Mouse (Mus musculus) midbrain, embryonic 15.5 days (tissue): ENCODE data around the gene Eps8. TPM values are rescaled to one million over a fixed set of nuclear protein-coding genes. Genes with fewer than 3 reads are reported as not detected.
A peak's percentile ranks its signal among the peaks of the same experiment; 100 is the strongest.

ENCODE experiments used
- ATAC-seq: fragments of 200-750 bp; cut with Nextera tagmentation; replicated peaks from 2 replicates; pipeline ENCODE4 v1.8.0; 2017; ENCODE audit warnings: moderate TSS enrichment
- H3K27ac ChIP-seq: fragments of 300-500 bp; sonication (generic); 2 replicates; pipeline ENCODE4 v1.5.1; 2015; ENCODE audit warnings: mild to moderate bottlenecking, inconsistent platforms
- H3K27me3 ChIP-seq: fragments of 300-500 bp; sonication (generic); replicated peaks from 2 replicates; pipeline ENCODE4 v1.6.1; 2015; ENCODE audit warnings: inconsistent platforms
- H3K36me3 ChIP-seq: fragments of 300-500 bp; sonication (generic); replicated peaks from 2 replicates; pipeline ENCODE4 v1.6.1; 2015; ENCODE audit warnings: inconsistent platforms
- H3K4me1 ChIP-seq: fragments of 300-500 bp; sonication (generic); 2 replicates; pipeline ENCODE4 v1.6.1; 2015; ENCODE audit warnings: inconsistent platforms
- H3K4me2 ChIP-seq: fragments of 300-500 bp; sonication (generic); 2 replicates; pipeline ENCODE4 v1.6.1; 2015; ENCODE audit warnings: inconsistent platforms, mild to moderate bottlenecking, moderate library complexity
- H3K4me3 ChIP-seq: fragments of 300-500 bp; sonication (generic); 2 replicates; pipeline ENCODE4 v1.5.1; 2015; ENCODE audit warnings: mild to moderate bottlenecking, inconsistent platforms
- H3K9ac ChIP-seq: fragments of 300-500 bp; sonication (generic); 2 replicates; pipeline ENCODE4 v1.6.1; 2015; ENCODE audit warnings: mild to moderate bottlenecking, inconsistent platforms
- H3K9me3 ChIP-seq: fragments of 300-500 bp; sonication (generic); 2 replicates; pipeline ENCODE4 v1.6.1; 2016; ENCODE audit warnings: inconsistent platforms
- WGBS: fragments of 180-500 bp; shearing (Covaris S2); methylation state at CpG from one replicate; pipeline ENCODE4 v1.1.7; 2015; ENCODE audit warnings: mixed read lengths; 5-methylcytosine and 5-hydroxymethylcytosine counted together
- polyA plus RNA-seq: library from polyadenylated mRNA; unstranded; fragments of >200 nt; fragmentation: Nextera tagmentation; extraction: Ambion mirVana; gene quantifications from 2 replicates; pipeline ENCODE4 v1.2.1, GENCODE M21; 2015

Eps8 gene
- polyA plus RNA-seq, 1 experiment from 2014 or later: 25.1 TPM

GRCm38 (mm10) chr6:137519529-137520342 is 134.9 kb downstream of the Eps8 start:
- Histone ChIP-seq H3K4me1 (peaks cover 6% of the 10 kb centered on the region), H3K4me3 (no peak overlapping the region), H3K27ac (no peak overlapping the region), H3K4me2 (no peak overlapping the region), H3K9ac (no peak overlapping the region), H3K36me3 (no peaks in the 10 kb centered on the region), H3K9me3 (no peaks in the 10 kb centered on the region), H3K27me3 (no peaks in the 10 kb centered on the region)
- ATAC-seq: 0 out of 2 replicates have a peak, but pooled peaks have one; percentile 42
- WGBS: 51% methylated on average over 11 of the region's 11 CpGs

DNA sequence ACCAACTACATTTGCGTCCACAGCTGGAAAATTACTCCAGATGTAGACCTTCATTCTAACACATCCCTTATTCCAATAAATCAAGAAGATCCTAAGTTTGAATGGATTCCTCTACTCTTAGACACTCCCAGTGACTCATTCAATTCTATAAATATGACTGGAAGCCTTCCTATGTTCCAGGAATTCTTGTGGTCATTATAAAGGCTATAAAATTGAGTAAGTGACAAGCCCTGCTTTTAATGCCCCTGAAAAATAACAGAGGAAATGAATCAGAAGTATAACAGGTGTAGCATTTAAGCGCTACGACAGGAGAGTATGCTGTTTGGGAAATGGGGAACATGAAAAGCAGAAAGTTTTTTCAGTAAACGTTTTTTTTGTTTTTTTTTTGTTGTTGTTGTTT is 139.8 kb downstream of the Eps8 start:
- Histone ChIP-seq H3K4me2 (no peak overlapping the region), H3K9me3 (no peaks in the 10 kb centered on the region), H3K36me3 (no peaks in the 10 kb centered on the region), H3K9ac (no peak overlapping the region), H3K4me3 (no peak overlapping the region), H3K27ac (no peak overlapping the region), H3K27me3 (no peaks in the 10 kb centered on the region), H3K4me1 (peaks cover 4% of the 10 kb centered on the region)
- ATAC-seq: no peak
- 90% methylated on average over 4 of the region's 4 CpGs for WGBS

- no peak overlapping the region for H3K4me2 ChIP-seq
- H3K4me3 ChIP-seq: no peak overlapping the region
- H3K9me3 ChIP-seq: no peaks in the 10 kb centered on the region
- no peaks in the 10 kb centered on the region for H3K4me1 ChIP-seq
- no peak overlapping the region for H3K27ac ChIP-seq
- no peaks in the 10 kb centered on the region for H3K36me3 ChIP-seq
- H3K27me3 ChIP-seq: no peaks in the 10 kb centered on the region
- ATAC-seq: no peak
- WGBS: 78% methylated on average over 5 of the region's 5 CpGs
- H3K9ac ChIP-seq: no peak overlapping the region
Observed at GRCm38 (mm10) chr6:137512753-137513152, 141.9 kb downstream of the Eps8 start.

- no peak overlapping the region for H3K4me2 ChIP-seq
- WGBS: 77% methylated on average over 14 of the region's 14 CpGs
- no peak overlapping the region for H3K9ac ChIP-seq
Observed at GRCm38 (mm10) chr6:137509341-137510045, 145.2 kb downstream of the Eps8 start.

GRCm38 (mm10) chr6:137508936-137509335 is 145.7 kb downstream of the Eps8 start:
- 95% methylated on average over 19 of the region's 19 CpGs for WGBS
- ATAC-seq: no peak

More at GRCm38 (mm10) chr6:137509341-137510045, 145.2 kb downstream of the Eps8 start:
- Histone ChIP-seq H3K36me3 (no peaks in the 10 kb centered on the region), H3K27ac (no peak overlapping the region), H3K9me3 (no peaks in the 10 kb centered on the region), H3K4me1 (no peaks in the 10 kb centered on the region), H3K4me3 (no peak overlapping the region), H3K27me3 (no peaks in the 10 kb centered on the region)
- no peak for ATAC-seq

GRCm38 (mm10) chr6:137506563-137506962 is 148.1 kb downstream of the Eps8 start:
- Histone ChIP-seq H3K27ac (no peak overlapping the region), H3K9me3 (no peaks in the 10 kb centered on the region), H3K4me3 (no peak overlapping the region), H3K27me3 (no peaks in the 10 kb centered on the region), H3K4me1 (no peaks in the 10 kb centered on the region), H3K4me2 (no peak overlapping the region), H3K36me3 (no peaks in the 10 kb centered on the region), H3K9ac (no peak overlapping the region)
- WGBS: 95% methylated on average over 7 of the region's 7 CpGs
- no peak for ATAC-seq

More at GRCm38 (mm10) chr6:137508936-137509335, 145.7 kb downstream of the Eps8 start:
- Histone ChIP-seq H3K4me2 (no peak overlapping the region), H3K27me3 (no peaks in the 10 kb centered on the region), H3K27ac (no peak overlapping the region), H3K36me3 (no peaks in the 10 kb centered on the region), H3K9ac (no peak overlapping the region), H3K4me3 (no peak overlapping the region), H3K9me3 (no peaks in the 10 kb centered on the region), H3K4me1 (no peaks in the 10 kb centered on the region)

GRCm38 (mm10) chr6:137505555-137506227 is 149.0 kb downstream of the Eps8 start:
- no peaks in the 10 kb centered on the region for H3K4me1 ChIP-seq
- no peak overlapping the region for H3K4me2 ChIP-seq
- H3K4me3 ChIP-seq: no peak overlapping the region
- H3K9ac ChIP-seq: no peak overlapping the region
- H3K27me3 ChIP-seq: no peaks in the 10 kb centered on the region
- H3K36me3 ChIP-seq: no peaks in the 10 kb centered on the region
- H3K9me3 ChIP-seq: no peaks in the 10 kb centered on the region
- 87% methylated on average over 3 of the region's 3 CpGs for WGBS
- ATAC-seq: no peak
- H3K27ac ChIP-seq: no peak overlapping the region

DNA sequence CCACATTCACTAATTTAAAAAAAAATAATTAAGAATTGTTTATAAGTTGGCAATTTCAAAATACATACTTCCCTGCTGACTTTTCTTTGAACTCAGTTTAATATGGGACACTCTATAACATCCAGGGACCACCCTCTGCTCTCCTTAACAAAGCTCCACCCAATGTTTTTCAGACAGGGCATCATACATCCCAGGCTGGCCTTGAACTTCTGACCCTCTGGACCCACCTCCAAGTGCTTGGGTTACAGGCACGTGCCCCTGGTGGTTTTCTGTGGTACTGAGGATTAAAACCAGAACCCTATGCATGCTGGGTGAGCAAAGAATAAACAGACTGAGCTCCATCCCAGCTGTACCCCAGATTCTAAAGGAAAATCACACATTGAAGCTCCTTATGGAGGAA is 150.6 kb downstream of the Eps8 start:
- H3K9ac ChIP-seq: no peak overlapping the region
- no peaks in the 10 kb centered on the region for H3K27me3 ChIP-seq
- no peak overlapping the region for H3K4me2 ChIP-seq
- no peak overlapping the region for H3K27ac ChIP-seq
- WGBS: 59% methylated on average over 1 of the region's 1 CpGs
- H3K9me3 ChIP-seq: no peaks in the 10 kb centered on the region
- H3K36me3 ChIP-seq: no peaks in the 10 kb centered on the region
- no peaks in the 10 kb centered on the region for H3K4me1 ChIP-seq
- no peak overlapping the region for H3K4me3 ChIP-seq
- ATAC-seq: no peak

DNA sequence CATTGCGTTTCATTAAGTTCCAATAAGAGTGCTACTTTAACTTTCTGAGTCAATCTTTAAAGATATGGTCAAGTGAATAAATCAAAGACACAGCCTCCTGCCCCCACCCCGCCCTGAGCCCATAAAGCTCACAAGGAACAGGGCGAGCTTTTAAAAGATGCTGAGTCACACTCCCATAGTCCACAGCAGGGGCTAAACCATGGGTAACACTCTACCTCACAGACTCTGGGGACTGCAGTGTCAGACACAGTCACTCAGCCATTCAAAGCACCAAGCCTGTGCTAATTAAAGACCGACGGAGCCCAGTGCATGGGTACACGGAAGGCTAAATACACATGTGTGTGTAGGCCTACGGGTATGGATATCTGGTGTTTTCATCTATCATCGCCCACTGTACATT is 151.2 kb downstream of the Eps8 start:
- no peak for ATAC-seq
- H3K4me2 ChIP-seq: no peak overlapping the region
- no peaks in the 10 kb centered on the region for H3K4me1 ChIP-seq
- no peaks in the 10 kb centered on the region for H3K27me3 ChIP-seq
- H3K9me3 ChIP-seq: no peaks in the 10 kb centered on the region
- H3K4me3 ChIP-seq: no peak overlapping the region
- no peaks in the 10 kb centered on the region for H3K36me3 ChIP-seq
- no peak overlapping the region for H3K9ac ChIP-seq
- H3K27ac ChIP-seq: no peak overlapping the region
- WGBS: 85% methylated on average over 8 of the region's 8 CpGs

- Histone ChIP-seq H3K9ac (no peak overlapping the region), H3K36me3 (no peaks in the 10 kb centered on the region), H3K4me1 (no peaks in the 10 kb centered on the region), H3K4me3 (no peak overlapping the region), H3K4me2 (no peak overlapping the region), H3K27me3 (no peaks in the 10 kb centered on the region), H3K27ac (no peak overlapping the region), H3K9me3 (no peaks in the 10 kb centered on the region)
- WGBS: 89% methylated on average over 7 of the region's 7 CpGs
- no peak for ATAC-seq
Observed at GRCm38 (mm10) chr6:137503009-137503408, 151.7 kb downstream of the Eps8 start.

- H3K36me3 ChIP-seq: no peaks in the 10 kb centered on the region
- no peak overlapping the region for H3K4me2 ChIP-seq
- H3K4me1 ChIP-seq: no peaks in the 10 kb centered on the region
- no peaks in the 10 kb centered on the region for H3K9me3 ChIP-seq
- no peak for ATAC-seq
- H3K4me3 ChIP-seq: no peak overlapping the region
- H3K9ac ChIP-seq: no peak overlapping the region
- 75% methylated on average over 6 of the region's 6 CpGs for WGBS
- no peak overlapping the region for H3K27ac ChIP-seq
- no peaks in the 10 kb centered on the region for H3K27me3 ChIP-seq
Observed at GRCm38 (mm10) chr6:137498781-137499180, 155.9 kb downstream of the Eps8 start.

DNA sequence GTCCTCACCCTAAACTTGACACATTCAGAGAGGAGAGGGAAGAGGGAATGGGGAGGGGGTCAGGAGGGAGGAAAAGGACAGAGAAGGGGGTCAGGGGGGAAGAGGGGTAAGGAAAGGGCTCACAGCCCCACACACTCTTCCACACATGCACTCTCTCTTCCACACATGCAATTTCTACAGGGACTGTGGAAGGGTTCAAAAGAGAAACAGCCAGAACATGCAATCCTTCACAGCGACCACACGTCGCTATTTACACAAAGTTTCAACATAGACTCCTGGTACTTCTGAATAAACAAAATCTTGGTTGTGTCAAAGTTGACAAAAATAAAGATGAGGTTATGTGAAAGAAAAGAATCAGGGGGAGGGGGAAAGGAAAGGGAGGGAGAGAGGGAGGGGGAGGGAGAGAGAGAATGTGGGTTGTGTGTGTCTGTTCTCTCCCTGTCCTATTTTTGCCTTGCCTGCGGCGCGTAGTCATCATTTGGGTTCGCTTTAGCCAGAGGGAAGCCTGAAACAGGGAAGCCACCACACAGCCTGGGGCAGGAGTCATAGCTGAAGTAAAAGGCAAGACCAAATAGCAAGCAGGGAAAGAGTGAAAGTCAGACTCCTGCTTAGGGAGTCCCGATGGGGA is 157.4 kb downstream of the Eps8 start:
- no peak overlapping the region for H3K27ac ChIP-seq
- H3K9ac ChIP-seq: no peak overlapping the region
- no peak overlapping the region for H3K4me2 ChIP-seq
- H3K4me1 ChIP-seq: no peaks in the 10 kb centered on the region
- 89% methylated on average over 8 of the region's 8 CpGs for WGBS
- ATAC-seq: no peak
- H3K4me3 ChIP-seq: no peak overlapping the region
- no peaks in the 10 kb centered on the region for H3K27me3 ChIP-seq
- no peaks in the 10 kb centered on the region for H3K9me3 ChIP-seq
- no peaks in the 10 kb centered on the region for H3K36me3 ChIP-seq
